Mouse (Mus musculus) midbrain, embryonic 10.5 days (tissue): ENCODE results near the gene Zbed3. TPM values are rescaled to one million over a fixed set of nuclear protein-coding genes. Genes with fewer than 3 reads are reported as not detected.
A peak's percentile ranks its signal among the peaks of the same experiment; 100 is the strongest.
"Not testable (repeated sequence)": the region's sequence is repeated elsewhere in the genome, so short reads cannot be mapped to it uniquely, and the experiment has no call there.

Source experiments
- DNase-seq: peaks from one replicate; pipeline ENCODE4 v3.0.0-alpha.2; 2017; ENCODE audit warnings: low spot score
- H3K27ac ChIP-seq: fragments of 300-500 bp; sonication (generic); replicated peaks from 2 replicates; pipeline ENCODE4 v1.5.1; 2016; ENCODE audit warnings: mild to moderate bottlenecking
- H3K27me3 ChIP-seq: fragments of 300-500 bp; sonication (generic); 2 replicates; pipeline ENCODE4 v1.6.1; 2016; ENCODE audit warnings: low read depth, mild to moderate bottlenecking; ENCODE audit not compliant: poor library complexity, severe bottlenecking
- H3K36me3 ChIP-seq: fragments of 300-500 bp; sonication (generic); 2 replicates; pipeline ENCODE4 v1.6.1; 2016; ENCODE audit warnings: mild to moderate bottlenecking, moderate library complexity
- H3K4me1 ChIP-seq: fragments of 300-500 bp; sonication (generic); 2 replicates; pipeline ENCODE4 v1.6.1; 2016
- H3K4me3 ChIP-seq: fragments of 300-500 bp; sonication (generic); 2 replicates; pipeline ENCODE4 v1.5.1; 2016; ENCODE audit warnings: mild to moderate bottlenecking, moderate library complexity
- H3K9me3 ChIP-seq: fragments of 300-500 bp; sonication (generic); replicated peaks from 2 replicates; pipeline ENCODE4 v1.6.1; 2016; ENCODE audit warnings: mild to moderate bottlenecking
- WGBS: fragments of 180-500 bp; shearing (Covaris S2); methylation state at CpG from one replicate; pipeline ENCODE4 v1.1.7; 2016; 5-methylcytosine and 5-hydroxymethylcytosine counted together
- polyA plus RNA-seq: library from polyadenylated mRNA; unstranded; fragments of >200 nt; fragmentation: Nextera tagmentation; extraction: Ambion mirVana; gene quantifications from 2 replicates; pipeline ENCODE4 v1.2.1, GENCODE M21; 2016

Zbed3 gene
- polyA plus RNA-seq, 1 experiment from 2014 or later: 47.6 TPM

DNA sequence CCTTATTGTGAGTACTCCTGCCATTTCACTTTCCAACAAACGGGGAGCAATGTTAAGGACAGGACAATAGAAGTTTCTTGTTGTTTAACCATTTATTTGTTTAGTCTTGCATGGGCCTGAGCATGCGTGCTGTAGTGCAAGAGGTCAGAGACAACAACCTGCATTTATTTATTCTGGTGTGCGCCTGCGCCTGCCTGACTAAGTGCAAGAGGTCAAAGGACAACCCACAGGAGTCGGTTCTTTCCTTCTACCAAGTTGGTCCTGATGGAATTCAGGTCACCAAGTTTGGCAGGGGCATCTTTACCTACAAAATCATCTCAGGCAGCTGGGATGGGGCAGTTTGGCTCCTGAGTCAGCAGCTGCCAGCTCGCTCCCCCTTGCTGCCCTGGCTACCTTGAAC is 22.5 kb downstream of the Zbed3 start:
- no peak overlapping the region for H3K27ac ChIP-seq
- H3K27me3 ChIP-seq: no peaks in the 10 kb centered on the region
- no peak overlapping the region for H3K4me3 ChIP-seq
- 79% methylated on average over 6 of the region's 6 CpGs for WGBS
- H3K4me1 ChIP-seq: 0 out of 2 replicates have a peak, but pooled peaks cover 3% of the 10 kb centered on the region
- no peaks in the 10 kb centered on the region for H3K9me3 ChIP-seq
- H3K36me3 ChIP-seq: peaks cover 24% of the 10 kb centered on the region
- DNase-seq: no peak

GRCm38 (mm10) chr13:95347018-95347696 is 23.7 kb downstream of the Zbed3 start:
- Histone ChIP-seq H3K36me3 (peaks cover 37% of the 10 kb centered on the region), H3K4me1 (0 out of 2 replicates have a peak, but pooled peaks cover 3% of the 10 kb centered on the region), H3K9me3 (no peaks in the 10 kb centered on the region), H3K27ac (no peak overlapping the region), H3K4me3 (no peak overlapping the region), H3K27me3 (no peaks in the 10 kb centered on the region)
- 36% methylated on average over 8 of the region's 8 CpGs for WGBS
- peak; percentile 76 for DNase-seq

GRCm38 (mm10) chr13:95348476-95348875 is 25.1 kb downstream of the Zbed3 start:
- DNase-seq: no peak
- peaks cover 49% of the 10 kb centered on the region for H3K36me3 ChIP-seq

GRCm38 (mm10) chr13:95358223-95358622 is 34.8 kb downstream of the Zbed3 start:
- WGBS: 88% methylated on average over 2 of the region's 2 CpGs
- DNase-seq: no peak
- Histone ChIP-seq H3K4me1 (no peaks in the 10 kb centered on the region), H3K27me3 (no peaks in the 10 kb centered on the region), H3K4me3 (no peak overlapping the region), H3K36me3 (peaks cover 100% of the 10 kb centered on the region), H3K9me3 (no peaks in the 10 kb centered on the region), H3K27ac (no peak overlapping the region)

More at GRCm38 (mm10) chr13:95348476-95348875, 25.1 kb downstream of the Zbed3 start:
- H3K27ac ChIP-seq: no peak overlapping the region
- no peaks in the 10 kb centered on the region for H3K9me3 ChIP-seq
- no peak overlapping the region for H3K4me3 ChIP-seq
- 90% methylated on average over 3 of the region's 3 CpGs for WGBS
- 0 out of 2 replicates have a peak, but pooled peaks cover 3% of the 10 kb centered on the region for H3K4me1 ChIP-seq
- H3K27me3 ChIP-seq: no peaks in the 10 kb centered on the region

GRCm38 (mm10) chr13:95363440-95363839 is 40.0 kb downstream of the Zbed3 start:
- H3K36me3 ChIP-seq: peaks cover 95% of the 10 kb centered on the region
- H3K27me3 ChIP-seq: no peaks in the 10 kb centered on the region
- no peak overlapping the region for H3K27ac ChIP-seq
- H3K4me1 ChIP-seq: no peaks in the 10 kb centered on the region
- no peak for DNase-seq
- WGBS: 87% methylated on average over 4 of the region's 4 CpGs
- H3K9me3 ChIP-seq: no peaks in the 10 kb centered on the region
- H3K4me3 ChIP-seq: no peak overlapping the region

- 92% methylated on average over 8 of the region's 8 CpGs for WGBS
- H3K36me3 ChIP-seq: peaks cover 93% of the 10 kb centered on the region
- no peak overlapping the region for H3K4me3 ChIP-seq
- no peaks in the 10 kb centered on the region for H3K9me3 ChIP-seq
- no peak overlapping the region for H3K27ac ChIP-seq
- DNase-seq: no peak
- no peaks in the 10 kb centered on the region for H3K27me3 ChIP-seq
- H3K4me1 ChIP-seq: no peaks in the 10 kb centered on the region
Observed at GRCm38 (mm10) chr13:95366356-95366755, 42.9 kb downstream of the Zbed3 start.

DNA sequence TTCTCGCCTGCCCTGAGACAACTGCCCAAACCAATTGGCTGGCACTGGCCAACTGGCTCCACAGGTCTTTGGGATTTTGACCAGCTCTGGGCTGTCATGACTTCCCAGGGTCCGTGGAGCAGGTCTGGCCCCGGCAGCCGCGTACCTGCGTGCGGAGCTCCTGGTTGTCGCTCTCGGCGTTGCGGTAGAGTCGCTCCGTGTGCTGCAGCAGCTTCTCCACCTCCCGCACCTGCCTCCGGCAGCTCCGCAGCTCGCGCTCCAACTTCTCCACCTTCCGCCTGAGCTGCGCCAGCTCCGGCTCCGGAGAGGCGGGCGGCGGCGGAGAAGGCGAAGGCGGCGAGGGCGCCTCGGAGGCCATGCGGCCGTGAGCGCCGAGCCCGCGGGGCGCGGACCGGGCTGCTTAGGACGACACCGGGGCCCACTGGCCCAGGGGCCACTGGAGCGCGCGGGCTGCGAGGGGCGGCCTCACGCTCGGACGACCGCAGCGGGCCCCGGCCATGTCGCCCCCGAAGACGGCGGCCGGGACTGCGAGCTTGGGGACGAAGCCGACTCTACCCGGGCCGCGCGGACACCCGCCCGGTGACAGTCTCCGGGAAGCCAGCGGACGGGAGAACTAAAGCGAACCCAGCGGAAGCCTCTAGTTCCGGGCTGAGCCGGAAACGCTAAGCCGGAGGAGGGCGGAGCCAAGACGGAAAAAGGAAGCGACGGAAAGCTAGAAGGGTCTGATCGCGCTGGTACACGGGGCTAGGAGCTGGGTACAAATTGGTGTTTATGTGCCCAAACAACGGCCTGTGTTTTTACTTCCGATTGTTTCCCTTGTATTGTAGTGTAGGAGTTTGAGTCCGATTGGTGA is 51.5 kb downstream of the Zbed3 start, which contains the start of gene Aggf1:
Gene Aggf1, minus strand, starts transcription at position 652 of the 853 bp plus-strand sequence.
- Histone ChIP-seq H3K27me3 (no peaks in the 10 kb centered on the region), H3K27ac (peak within 1 kb of the TSS; percentile 90), H3K36me3 (peaks cover 12% of the 10 kb centered on the region), H3K9me3 (no peaks in the 10 kb centered on the region), H3K4me3 (peak within 1 kb of the TSS; percentile 97), H3K4me1 (peaks cover 19% of the 10 kb centered on the region)
- DNase-seq: peak; percentile 89
- WGBS: under 1% methylated on average over 86 of the region's 86 CpGs

DNA sequence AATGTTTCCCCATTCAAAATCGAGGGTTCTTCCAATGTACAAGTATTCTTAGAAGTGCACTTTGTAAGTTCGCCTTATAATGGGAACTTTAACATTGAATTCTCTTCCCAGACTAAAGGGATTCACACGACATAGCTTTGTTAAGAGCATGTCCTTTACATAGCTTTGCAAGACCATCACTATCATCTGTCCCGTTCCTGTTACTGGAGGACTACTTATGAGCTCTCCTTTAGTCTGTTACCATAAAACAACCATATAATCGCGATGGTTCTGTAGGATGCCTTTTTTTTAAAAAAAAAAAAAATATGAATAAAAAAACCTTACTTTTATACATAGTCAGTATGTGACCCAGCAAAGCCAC is 52.1 kb downstream of the Zbed3 start:
- peaks cover 19% of the 10 kb centered on the region for H3K4me1 ChIP-seq
- H3K4me3 ChIP-seq: peak overlapping the region; percentile 97
- DNase-seq: no peak
- H3K36me3 ChIP-seq: peaks cover 6% of the 10 kb centered on the region
- 25% methylated on average over 6 of the region's 6 CpGs for WGBS
- H3K27me3 ChIP-seq: no peaks in the 10 kb centered on the region
- peak overlapping the region; percentile 90 for H3K27ac ChIP-seq
- H3K9me3 ChIP-seq: no peaks in the 10 kb centered on the region

- H3K4me1 ChIP-seq: peaks cover 19% of the 10 kb centered on the region
- H3K9me3 ChIP-seq, H3K27me3 ChIP-seq, H3K4me3 ChIP-seq, H3K27ac ChIP-seq, H3K36me3 ChIP-seq, DNase-seq: not testable (repeated sequence)
- WGBS: 98% methylated on average over 11 of the region's 11 CpGs
Observed at GRCm38 (mm10) chr13:95376689-95377289, 53.4 kb downstream of the Zbed3 start.

GRCm38 (mm10) chr13:95378696-95379095 is 55.3 kb downstream of the Zbed3 start:
- no peaks in the 10 kb centered on the region for H3K36me3 ChIP-seq
- no peaks in the 10 kb centered on the region for H3K27me3 ChIP-seq
- no peak overlapping the region for H3K27ac ChIP-seq
- whole genome bisulfite sequencing: 93% methylated on average over 3 of the region's 3 CpGs
- peaks cover 10% of the 10 kb centered on the region for H3K4me1 ChIP-seq
- DNase-seq: no peak
- no peak overlapping the region for H3K4me3 ChIP-seq
- H3K9me3 ChIP-seq: no peaks in the 10 kb centered on the region

- 90% methylated on average over 5 of the region's 5 CpGs for WGBS
- H3K4me3 ChIP-seq: no peak overlapping the region
- H3K27me3 ChIP-seq: no peaks in the 10 kb centered on the region
- no peak overlapping the region for H3K27ac ChIP-seq
- no peak for DNase-seq
- H3K4me1 ChIP-seq: no peaks in the 10 kb centered on the region
- H3K9me3 ChIP-seq: no peaks in the 10 kb centered on the region
- H3K36me3 ChIP-seq: no peaks in the 10 kb centered on the region
Observed at GRCm38 (mm10) chr13:95382418-95382817, 59.0 kb downstream of the Zbed3 start.
